Mouse (Mus musculus): ENCODE measurements at regions not wholly inside any gene's neighbourhood (a gene's known extent, or its start where the extent isn't known, plus 50 kb on each side); places are given as distances from the start of the nearest gene placed in this dataset.

DNA sequence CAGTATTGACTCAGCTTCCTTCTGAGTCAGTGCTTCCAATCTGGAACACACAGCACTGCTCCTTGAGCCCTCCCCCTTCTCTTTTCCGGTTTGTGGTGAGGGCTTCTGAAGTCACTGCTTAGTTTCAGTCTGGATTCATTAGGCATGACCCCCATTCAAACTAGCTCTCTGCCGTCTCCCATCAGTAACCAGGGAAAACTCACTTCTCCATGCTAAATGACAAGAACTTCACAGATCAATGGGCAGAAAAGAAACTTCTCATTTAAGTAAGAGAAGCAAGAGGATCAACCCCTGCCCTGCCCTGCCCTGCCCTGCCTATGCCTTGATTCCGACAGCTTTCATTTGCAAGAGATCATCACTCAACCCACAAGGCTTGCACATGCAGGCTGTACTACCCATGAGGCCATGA lies 82.9 kb upstream of the Nck2 start:
- no peak for TF ChIP-seq POLR2A (IDR thresholded peaks at IDR 0.05; ENCODE audit: borderline replicate concordance, low read depth, low read length)
- no peak for TF ChIP-seq CTCF (IDR thresholded peaks at IDR 0.05; ENCODE audit: low read depth, low read length)
- Histone ChIP-seq H3K4me1 (ENCODE audit: control insufficient read depth, insufficient read depth, low read length) (peaks cover 19% of the 10 kb centered on the region), H3K4me3 (ENCODE audit: insufficient read depth, low read length) (peak overlapping the region; percentile 6; the same call in 1 of the 2 replicates), H3K27ac (ENCODE audit: insufficient read depth, low read depth, low read length) (no peak overlapping the region)

DNA sequence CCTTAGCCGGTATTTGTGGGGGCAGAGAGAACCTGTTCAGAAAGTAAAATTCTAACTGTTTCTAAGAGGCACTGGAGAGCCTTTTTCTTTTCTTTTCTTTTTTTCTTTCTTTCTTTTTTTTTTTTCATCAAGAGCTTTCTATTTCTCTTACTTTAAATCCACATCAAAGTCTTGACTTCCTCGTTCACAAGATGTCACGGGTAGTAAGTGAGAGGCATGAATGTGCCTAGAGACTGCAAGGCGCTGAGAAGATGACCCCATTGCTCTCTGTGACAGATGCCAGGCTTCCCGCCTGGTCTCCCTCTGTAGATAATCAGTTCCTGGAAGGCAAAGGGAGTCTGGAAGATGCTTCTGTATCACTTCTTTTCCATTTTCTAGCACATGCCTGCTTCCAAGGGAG lies 82.2 kb upstream of the Nck2 start:
- TF ChIP-seq CTCF (IDR thresholded peaks at IDR 0.05; ENCODE audit: low read depth, low read length) = no peak
- no peak for TF ChIP-seq POLR2A (IDR thresholded peaks at IDR 0.05; ENCODE audit: borderline replicate concordance, low read depth, low read length)
- H3K27ac ChIP-seq (ENCODE audit: insufficient read depth, low read depth, low read length) = no peak overlapping the region
- H3K4me1 ChIP-seq (ENCODE audit: control insufficient read depth, insufficient read depth, low read length) = peaks cover 21% of the 10 kb centered on the region
- H3K4me3 ChIP-seq (ENCODE audit: insufficient read depth, low read length) = no peak overlapping the region

GRCm38 (mm10) chr1:43363178-43363577 lies 81.2 kb upstream of the Nck2 start:
- Histone ChIP-seq H3K4me3 (ENCODE audit: insufficient read depth, low read length) (no peak overlapping the region), H3K27ac (ENCODE audit: insufficient read depth, low read depth, low read length) (no peak overlapping the region), H3K4me1 (ENCODE audit: control insufficient read depth, insufficient read depth, low read length) (peaks cover 25% of the 10 kb centered on the region)
- no peak for TF ChIP-seq CTCF (IDR thresholded peaks at IDR 0.05; ENCODE audit: low read depth, low read length)
- TF ChIP-seq POLR2A (IDR thresholded peaks at IDR 0.05; ENCODE audit: borderline replicate concordance, low read depth, low read length) = no peak

DNA sequence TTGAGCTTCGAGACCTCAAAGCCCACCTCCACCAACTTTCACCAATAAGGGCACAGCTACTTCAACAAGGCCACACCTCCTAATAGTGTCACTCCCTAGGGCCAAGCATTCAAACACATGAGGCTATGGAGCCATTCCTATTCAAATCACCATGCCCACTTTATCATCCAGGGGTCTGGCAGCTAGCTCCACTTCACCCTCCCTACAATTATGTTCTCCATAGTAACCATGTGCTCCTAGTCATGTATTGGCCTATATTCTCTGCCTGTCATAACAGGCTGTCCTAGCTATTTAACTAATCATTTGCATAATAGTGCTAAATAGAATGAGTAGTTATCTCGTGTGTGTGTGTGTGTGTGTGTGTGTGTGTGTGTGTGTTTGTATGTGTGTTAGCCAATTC lies 77.9 kb upstream of the Nck2 start:
- Histone ChIP-seq H3K4me3 (ENCODE audit: insufficient read depth, low read length) (no peak overlapping the region), H3K4me1 (ENCODE audit: control insufficient read depth, insufficient read depth, low read length) (peaks cover 18% of the 10 kb centered on the region), H3K27ac (ENCODE audit: insufficient read depth, low read depth, low read length) (no peak overlapping the region)
- TF ChIP-seq CTCF (IDR thresholded peaks at IDR 0.05; ENCODE audit: low read depth, low read length) = no peak
- TF ChIP-seq POLR2A (IDR thresholded peaks at IDR 0.05; ENCODE audit: borderline replicate concordance, low read depth, low read length) = no peak

- Histone ChIP-seq H3K4me3 (ENCODE audit: insufficient read depth, low read length) (no peak overlapping the region), H3K4me1 (ENCODE audit: control insufficient read depth, insufficient read depth, low read length) (peaks cover 10% of the 10 kb centered on the region)
Measured at GRCm38 (mm10) chr1:43367151-43367895, 77.1 kb upstream of the Nck2 start.

DNA sequence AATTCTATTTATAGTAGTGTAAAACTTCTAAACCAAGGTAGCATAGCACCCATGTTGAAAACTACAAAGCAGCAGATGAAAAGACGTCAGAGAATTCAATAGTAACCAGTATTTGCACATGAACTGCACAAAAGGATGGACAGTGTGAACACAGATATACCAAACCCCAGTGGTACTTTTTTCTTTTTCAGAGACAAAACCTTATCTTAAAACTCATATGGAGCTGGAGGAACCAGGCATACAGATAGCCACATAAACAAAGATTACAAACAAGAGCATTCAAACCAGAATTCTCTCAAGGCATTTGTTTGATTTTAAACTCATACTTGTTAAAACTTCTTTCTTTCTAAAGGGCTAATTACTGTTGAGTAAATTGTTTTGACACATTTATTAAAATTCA lies 72.5 kb upstream of the Nck2 start:
- H3K4me1 ChIP-seq (ENCODE audit: control insufficient read depth, insufficient read depth, low read length) = peaks cover 9% of the 10 kb centered on the region; the same call in 1 of the 2 replicates
- TF ChIP-seq POLR2A (IDR thresholded peaks at IDR 0.05; ENCODE audit: borderline replicate concordance, low read depth, low read length) = no peak
- TF ChIP-seq CTCF (IDR thresholded peaks at IDR 0.05; ENCODE audit: low read depth, low read length) = no peak
- H3K27ac ChIP-seq (ENCODE audit: insufficient read depth, low read depth, low read length) = no peak overlapping the region
- no peak overlapping the region for H3K4me3 ChIP-seq (ENCODE audit: insufficient read depth, low read length)

More at GRCm38 (mm10) chr1:43367151-43367895, 77.1 kb upstream of the Nck2 start:
- TF ChIP-seq POLR2A (IDR thresholded peaks at IDR 0.05; ENCODE audit: borderline replicate concordance, low read depth, low read length) = no peak
- TF ChIP-seq CTCF (IDR thresholded peaks at IDR 0.05; ENCODE audit: low read depth, low read length) = no peak
- no peak overlapping the region for H3K27ac ChIP-seq (ENCODE audit: insufficient read depth, low read depth, low read length)

- Histone ChIP-seq H3K4me1 (ENCODE audit: control insufficient read depth, insufficient read depth, low read length) (peaks cover 4% of the 10 kb centered on the region; the same call in 1 of the 2 replicates), H3K4me3 (ENCODE audit: insufficient read depth, low read length) (no peak overlapping the region), H3K27ac (ENCODE audit: insufficient read depth, low read depth, low read length) (no peak overlapping the region)
- TF ChIP-seq POLR2A (IDR thresholded peaks at IDR 0.05; ENCODE audit: borderline replicate concordance, low read depth, low read length) (no peak), CTCF (IDR thresholded peaks at IDR 0.05; ENCODE audit: low read depth, low read length) (no peak)
Measured at GRCm38 (mm10) chr1:43374946-43375345, 69.4 kb upstream of the Nck2 start.

DNA sequence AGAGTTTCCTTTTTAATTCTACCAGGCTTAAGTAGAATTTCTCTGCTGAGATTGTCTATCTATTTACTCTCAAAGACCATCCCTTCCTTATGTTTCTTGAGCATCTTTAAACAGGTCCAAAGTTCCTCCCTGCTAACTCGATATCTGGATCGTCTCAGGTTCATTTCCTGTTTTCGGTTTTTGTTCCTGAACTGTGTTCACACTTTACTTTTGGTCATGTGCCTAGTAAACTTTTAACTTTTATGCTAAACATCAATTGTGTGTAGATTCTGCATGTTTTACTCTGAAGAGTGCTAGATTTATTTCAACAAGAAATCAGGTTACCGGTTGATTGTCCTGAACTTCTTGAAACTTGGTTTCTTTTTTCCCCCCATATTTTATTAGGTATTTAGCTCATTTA lies 68.5 kb upstream of the Nck2 start:
- no peak for TF ChIP-seq POLR2A (IDR thresholded peaks at IDR 0.05; ENCODE audit: borderline replicate concordance, low read depth, low read length)
- TF ChIP-seq CTCF (IDR thresholded peaks at IDR 0.05; ENCODE audit: low read depth, low read length) = no peak
- Histone ChIP-seq H3K4me3 (ENCODE audit: insufficient read depth, low read length) (no peak overlapping the region), H3K27ac (ENCODE audit: insufficient read depth, low read depth, low read length) (no peak overlapping the region), H3K4me1 (ENCODE audit: control insufficient read depth, insufficient read depth, low read length) (peaks cover 4% of the 10 kb centered on the region; the same call in 1 of the 2 replicates)

- peaks cover 4% of the 10 kb centered on the region; the same call in 1 of the 2 replicates for H3K4me1 ChIP-seq (ENCODE audit: control insufficient read depth, insufficient read depth, low read length)
- H3K4me3 ChIP-seq (ENCODE audit: insufficient read depth, low read length) = no peak overlapping the region
- no peak overlapping the region for H3K27ac ChIP-seq (ENCODE audit: insufficient read depth, low read depth, low read length)
- TF ChIP-seq POLR2A (IDR thresholded peaks at IDR 0.05; ENCODE audit: borderline replicate concordance, low read depth, low read length) (no peak), CTCF (IDR thresholded peaks at IDR 0.05; ENCODE audit: low read depth, low read length) (no peak)
Measured at GRCm38 (mm10) chr1:43377491-43378263, 66.7 kb upstream of the Nck2 start.

- TF ChIP-seq POLR2A (IDR thresholded peaks at IDR 0.05; ENCODE audit: borderline replicate concordance, low read depth, low read length) (no peak), CTCF (IDR thresholded peaks at IDR 0.05; ENCODE audit: low read depth, low read length) (no peak)
- H3K4me1 ChIP-seq (ENCODE audit: control insufficient read depth, insufficient read depth, low read length) = no peaks in the 10 kb centered on the region
- H3K27ac ChIP-seq (ENCODE audit: insufficient read depth, low read depth, low read length) = no peak overlapping the region
- no peak overlapping the region for H3K4me3 ChIP-seq (ENCODE audit: insufficient read depth, low read length)
Measured at GRCm38 (mm10) chr1:43385008-43385407, 59.4 kb upstream of the Nck2 start.
